Mouse (Mus musculus) neural tube, embryonic 15.5 days (tissue): ENCODE measurements around the gene Proser1. TPM values are rescaled to one million over a fixed set of nuclear protein-coding genes. Genes with fewer than 3 reads are reported as not detected.

Experiments
- ATAC-seq: fragments of 200-750 bp; cut with Nextera tagmentation; 2 replicates; pipeline ENCODE4 v1.8.0; 2017; ENCODE audit warnings: mild to moderate bottlenecking, moderate TSS enrichment, moderate library complexity; ENCODE audit not compliant: low FRiP score
- H3K27ac ChIP-seq: fragments of 300-500 bp; sonication (generic); replicated peaks from 2 replicates; pipeline ENCODE4 v1.5.1; 2015; ENCODE audit warnings: mild to moderate bottlenecking, inconsistent platforms
- H3K27me3 ChIP-seq: fragments of 300-500 bp; sonication (generic); replicated peaks from 2 replicates; pipeline ENCODE4 v1.6.1; 2015; ENCODE audit warnings: inconsistent platforms
- H3K36me3 ChIP-seq: fragments of 300-500 bp; sonication (generic); 2 replicates; pipeline ENCODE4 v1.6.1; 2015; ENCODE audit warnings: inconsistent platforms
- H3K4me1 ChIP-seq: fragments of 300-500 bp; sonication (generic); 2 replicates; pipeline ENCODE4 v1.6.1; 2015; ENCODE audit warnings: inconsistent platforms
- H3K4me2 ChIP-seq: fragments of 300-500 bp; sonication (generic); 2 replicates; pipeline ENCODE4 v1.6.1; 2015; ENCODE audit warnings: inconsistent platforms, mild to moderate bottlenecking, moderate library complexity
- H3K4me3 ChIP-seq: fragments of 300-500 bp; sonication (generic); replicated peaks from 2 replicates; pipeline ENCODE4 v1.5.1; 2015; ENCODE audit warnings: mild to moderate bottlenecking, inconsistent platforms
- H3K9ac ChIP-seq: fragments of 300-500 bp; sonication (generic); replicated peaks from 2 replicates; pipeline ENCODE4 v1.6.1; 2015; ENCODE audit warnings: mild to moderate bottlenecking, inconsistent platforms
- H3K9me3 ChIP-seq: fragments of 300-500 bp; sonication (generic); replicated peaks from 2 replicates; pipeline ENCODE4 v1.6.1; 2016; ENCODE audit warnings: inconsistent platforms
- WGBS: fragments of 180-500 bp; shearing (Covaris S2); methylation state at CpG from one replicate; pipeline ENCODE4 v1.1.7; 2015; ENCODE audit warnings: mixed read lengths; 5-methylcytosine and 5-hydroxymethylcytosine counted together
- polyA plus RNA-seq: library from polyadenylated mRNA; unstranded; fragments of >200 nt; fragmentation: Nextera tagmentation; extraction: Ambion mirVana; gene quantifications from 2 replicates; pipeline ENCODE4 v1.2.1, GENCODE M21; 2015

Gene Proser1
- polyA plus RNA-seq, 1 experiment from 2014 or later, result 16.6 TPM

DNA sequence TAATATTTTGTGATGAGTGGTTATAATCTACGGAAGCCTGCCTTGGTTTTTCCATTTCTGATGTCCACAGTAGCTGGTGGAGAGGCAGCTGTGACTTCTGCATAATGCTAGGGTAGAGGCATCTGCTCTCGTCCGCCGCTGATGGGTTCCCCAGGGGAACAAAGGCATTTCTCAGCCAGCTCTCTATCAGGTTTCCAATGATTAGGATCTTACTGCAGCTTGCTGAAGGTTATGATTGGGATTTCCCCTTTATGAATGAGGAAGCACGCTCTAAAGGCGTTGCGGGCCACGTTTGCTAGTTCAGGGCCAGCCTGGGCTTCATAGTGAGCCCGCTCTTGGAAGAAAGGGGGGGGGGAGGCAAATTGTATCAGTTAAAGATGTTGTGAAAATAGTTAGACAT lies 3.0 kb downstream of the Proser1 start:
- Histone ChIP-seq H3K4me2 (peak overlapping the region; percentile 88), H3K27me3 (no peaks in the 10 kb centered on the region), H3K27ac (no peak overlapping the region), H3K36me3 (peaks cover 21% of the 10 kb centered on the region), H3K9ac (no peak overlapping the region), H3K4me1 (peaks cover 53% of the 10 kb centered on the region), H3K9me3 (no peaks in the 10 kb centered on the region), H3K4me3 (no peak overlapping the region)
- WGBS, result 57% methylated on average over 9 of the region's 9 CpGs
- no peak for ATAC-seq

DNA sequence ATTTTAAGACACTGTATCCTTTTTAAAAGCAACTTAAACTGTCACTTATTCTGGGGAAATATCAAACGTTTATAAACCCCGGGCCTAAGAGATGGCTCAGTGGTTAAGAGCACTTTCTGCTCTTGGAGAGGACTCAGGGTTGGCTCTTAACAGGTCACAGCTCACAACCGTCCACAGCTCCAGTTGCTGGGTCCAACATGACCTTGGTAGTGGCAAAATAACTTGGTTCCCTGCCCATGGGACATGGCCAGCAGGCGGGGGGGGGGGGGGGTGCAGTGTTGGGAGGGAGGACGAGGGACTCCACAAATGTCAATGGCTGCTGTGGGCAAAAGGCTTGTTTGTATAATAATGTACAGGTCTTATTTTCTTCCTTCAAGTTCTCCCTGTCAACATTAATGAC lies 3.9 kb downstream of the Proser1 start:
- ATAC-seq, result no peak
- 81% methylated on average over 5 of the region's 5 CpGs for WGBS

DNA sequence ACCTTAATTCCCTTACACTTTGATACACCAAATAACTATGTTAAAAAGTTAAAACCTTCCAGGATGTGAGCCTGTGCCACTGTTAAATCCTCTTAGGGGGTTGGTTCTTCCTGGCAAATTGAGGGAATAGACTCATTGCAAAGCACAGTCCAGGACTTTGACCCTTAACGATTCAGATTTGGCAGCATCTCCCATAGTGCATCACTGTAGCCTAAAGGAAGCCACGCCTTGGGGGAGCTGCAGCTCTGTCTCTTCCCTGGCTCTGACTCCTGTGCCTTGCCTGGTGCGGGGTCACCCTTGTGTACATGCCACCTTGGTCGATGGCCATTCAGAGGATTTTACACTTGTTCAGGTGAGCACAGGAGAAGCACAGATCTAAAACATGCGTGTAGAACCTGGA lies 6.2 kb downstream of the Proser1 start:
- Histone ChIP-seq H3K27ac (no peak overlapping the region), H3K4me2 (no peak overlapping the region), H3K4me3 (no peak overlapping the region), H3K4me1 (peaks cover 39% of the 10 kb centered on the region), H3K9me3 (no peaks in the 10 kb centered on the region), H3K9ac (no peak overlapping the region), H3K36me3 (peaks cover 51% of the 10 kb centered on the region), H3K27me3 (no peaks in the 10 kb centered on the region)
- 94% methylated on average over 5 of the region's 5 CpGs for WGBS
- no peak for ATAC-seq

More for the DNA sequence above, 3.9 kb downstream of the Proser1 start:
- peaks cover 48% of the 10 kb centered on the region for H3K4me1 ChIP-seq
- H3K9ac ChIP-seq, result no peak overlapping the region
- H3K4me2 ChIP-seq, result no peak overlapping the region
- no peak overlapping the region for H3K4me3 ChIP-seq
- H3K27ac ChIP-seq, result no peak overlapping the region
- H3K9me3 ChIP-seq, result no peaks in the 10 kb centered on the region
- H3K36me3 ChIP-seq, result peaks cover 28% of the 10 kb centered on the region
- no peaks in the 10 kb centered on the region for H3K27me3 ChIP-seq

DNA sequence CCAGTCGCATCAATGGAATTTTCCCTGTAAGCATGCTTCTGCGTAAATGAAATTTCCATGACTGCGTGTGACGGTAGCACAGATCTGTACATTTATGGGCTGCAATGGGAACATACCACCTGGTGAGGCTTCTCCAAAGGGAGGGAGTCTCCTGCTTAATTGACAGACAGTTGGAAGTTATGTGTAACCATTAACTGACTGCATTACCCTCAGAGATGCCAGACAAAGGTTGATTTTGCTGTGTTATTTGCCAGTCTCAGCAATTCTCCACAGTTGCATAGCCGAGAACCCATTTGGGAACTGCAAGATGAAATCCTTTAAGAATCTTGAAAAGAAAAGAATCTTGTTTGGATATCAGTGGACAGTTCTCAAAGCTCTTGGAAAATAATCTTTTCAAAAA lies 8.6 kb downstream of the Proser1 start:
- 90% methylated on average over 5 of the region's 5 CpGs for WGBS
- H3K4me1 ChIP-seq, result peaks cover 16% of the 10 kb centered on the region
- peaks cover 69% of the 10 kb centered on the region for H3K36me3 ChIP-seq
- no peak overlapping the region for H3K4me3 ChIP-seq
- no peak for ATAC-seq
- no peak overlapping the region for H3K9ac ChIP-seq
- no peaks in the 10 kb centered on the region for H3K27me3 ChIP-seq
- no peak overlapping the region for H3K4me2 ChIP-seq
- no peak overlapping the region for H3K27ac ChIP-seq
- no peaks in the 10 kb centered on the region for H3K9me3 ChIP-seq

DNA sequence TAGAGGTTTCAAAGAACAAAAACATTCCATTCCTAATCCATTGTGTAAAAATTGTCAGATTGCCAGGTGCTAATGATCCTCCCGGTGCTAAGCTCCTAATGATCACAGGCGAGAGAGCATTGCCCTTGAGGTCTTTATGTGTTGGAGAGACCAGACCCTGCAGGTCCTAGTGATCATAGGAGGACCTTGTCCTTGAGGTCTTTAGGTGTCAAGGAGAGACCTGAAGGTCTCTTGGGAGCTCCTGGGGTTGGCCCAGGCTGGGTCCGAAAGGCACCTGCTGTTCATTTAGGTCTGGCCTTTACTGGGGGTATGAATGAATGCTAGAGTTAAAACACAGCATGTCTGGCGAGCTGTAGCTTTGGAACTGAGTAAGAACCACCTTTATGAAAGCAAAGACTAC lies 10.7 kb downstream of the Proser1 start:
- H3K4me1 ChIP-seq, result no peaks in the 10 kb centered on the region
- WGBS, result 75% methylated on average over 4 of the region's 4 CpGs
- peaks cover 86% of the 10 kb centered on the region for H3K36me3 ChIP-seq
- no peak overlapping the region for H3K9ac ChIP-seq
- H3K4me3 ChIP-seq, result no peak overlapping the region
- no peak for ATAC-seq
- no peaks in the 10 kb centered on the region for H3K9me3 ChIP-seq
- no peak overlapping the region for H3K4me2 ChIP-seq
- no peaks in the 10 kb centered on the region for H3K27me3 ChIP-seq
- H3K27ac ChIP-seq, result no peak overlapping the region

DNA sequence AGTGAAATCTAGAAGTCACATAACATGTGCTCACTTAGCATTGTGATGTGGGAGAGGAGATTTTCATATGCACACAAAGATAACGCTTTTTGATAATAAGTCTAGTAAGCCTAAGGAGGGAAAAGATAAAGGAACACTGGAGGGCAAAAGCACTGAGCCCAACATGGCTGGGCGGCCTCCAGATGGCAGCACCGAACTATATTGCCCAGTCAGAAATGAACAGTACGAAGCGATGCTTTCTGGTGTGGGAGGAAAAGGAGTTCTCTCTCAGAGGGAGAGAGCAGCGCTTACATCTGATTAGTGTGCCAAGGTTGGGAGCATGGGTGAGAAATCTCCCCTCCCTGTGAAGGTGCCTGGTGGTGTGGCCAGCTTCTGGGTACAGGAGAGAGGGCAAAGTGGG lies 12.4 kb downstream of the Proser1 start:
- H3K36me3 ChIP-seq, result peaks cover 86% of the 10 kb centered on the region
- ATAC-seq, result peak; percentile 38; the same call in 1 of the 2 replicates
- H3K9me3 ChIP-seq, result no peaks in the 10 kb centered on the region
- H3K4me2 ChIP-seq, result no peak overlapping the region
- H3K4me1 ChIP-seq, result no peaks in the 10 kb centered on the region
- no peak overlapping the region for H3K9ac ChIP-seq
- no peak overlapping the region for H3K27ac ChIP-seq
- no peaks in the 10 kb centered on the region for H3K27me3 ChIP-seq
- 58% methylated on average over 6 of the region's 6 CpGs for WGBS
- no peak overlapping the region for H3K4me3 ChIP-seq

DNA sequence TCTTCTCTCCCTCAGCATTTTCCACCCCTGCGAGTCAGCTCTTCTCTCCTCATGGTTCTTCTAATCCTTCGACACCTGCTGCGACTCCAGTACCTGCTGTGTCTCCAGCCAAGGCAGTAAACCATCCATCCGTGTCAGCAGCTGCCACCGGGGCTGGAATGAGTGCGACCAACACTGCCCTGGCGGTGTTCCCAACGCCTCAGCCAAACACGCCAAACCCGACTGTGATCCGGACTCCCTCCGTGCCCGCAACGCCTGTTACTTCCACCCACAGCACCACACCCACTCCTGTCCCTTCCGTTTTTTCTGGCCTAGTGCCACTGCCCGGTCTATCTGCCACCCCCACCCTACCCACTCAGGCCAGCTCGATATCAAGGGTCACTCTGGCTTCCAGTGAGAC lies 14.0 kb downstream of the Proser1 start:
- Histone ChIP-seq H3K9ac (no peak overlapping the region), H3K36me3 (peaks cover 84% of the 10 kb centered on the region), H3K4me3 (no peak overlapping the region), H3K27me3 (no peaks in the 10 kb centered on the region), H3K4me1 (no peaks in the 10 kb centered on the region), H3K27ac (no peak overlapping the region), H3K4me2 (no peak overlapping the region), H3K9me3 (no peaks in the 10 kb centered on the region)
- ATAC-seq, result no peak
- 78% methylated on average over 17 of the region's 17 CpGs for WGBS

DNA sequence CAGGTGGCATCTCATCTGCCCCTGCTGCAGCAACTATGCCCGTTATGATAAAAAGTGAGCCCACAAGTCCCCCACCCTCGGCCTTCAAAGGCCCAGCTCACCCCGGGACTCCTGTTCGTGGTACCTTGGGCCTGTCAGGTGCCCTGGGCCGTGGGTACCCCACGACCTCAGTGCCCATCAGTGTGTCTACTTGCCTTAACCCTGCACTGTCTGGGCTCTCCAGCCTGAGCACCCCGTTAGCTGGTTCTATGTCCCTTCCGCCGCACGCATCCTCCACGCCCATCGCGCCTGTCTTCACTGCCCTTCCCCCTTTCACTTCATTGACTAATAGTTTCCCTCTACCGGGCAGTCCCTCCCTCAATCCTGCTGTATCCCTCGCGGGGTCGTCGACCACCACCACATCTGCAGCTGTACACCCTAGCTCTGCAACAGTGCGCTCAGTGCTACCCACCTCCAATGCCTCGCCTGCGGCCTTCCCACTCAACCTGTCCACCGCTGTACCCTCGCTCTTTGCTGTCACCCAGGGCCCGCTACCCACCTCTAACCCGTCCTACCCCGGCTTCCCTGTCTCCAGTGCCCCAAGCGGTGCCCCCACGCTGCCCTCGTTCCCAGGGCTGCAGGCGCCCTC lies 15.1 kb downstream of the Proser1 start:
- H3K27me3 ChIP-seq, result no peaks in the 10 kb centered on the region
- H3K4me1 ChIP-seq, result no peaks in the 10 kb centered on the region
- H3K4me2 ChIP-seq, result no peak overlapping the region
- no peak overlapping the region for H3K9ac ChIP-seq
- no peak for ATAC-seq
- no peaks in the 10 kb centered on the region for H3K9me3 ChIP-seq
- no peak overlapping the region for H3K27ac ChIP-seq
- WGBS, result 95% methylated on average over 30 of the region's 30 CpGs
- no peak overlapping the region for H3K4me3 ChIP-seq
- peaks cover 73% of the 10 kb centered on the region for H3K36me3 ChIP-seq

DNA sequence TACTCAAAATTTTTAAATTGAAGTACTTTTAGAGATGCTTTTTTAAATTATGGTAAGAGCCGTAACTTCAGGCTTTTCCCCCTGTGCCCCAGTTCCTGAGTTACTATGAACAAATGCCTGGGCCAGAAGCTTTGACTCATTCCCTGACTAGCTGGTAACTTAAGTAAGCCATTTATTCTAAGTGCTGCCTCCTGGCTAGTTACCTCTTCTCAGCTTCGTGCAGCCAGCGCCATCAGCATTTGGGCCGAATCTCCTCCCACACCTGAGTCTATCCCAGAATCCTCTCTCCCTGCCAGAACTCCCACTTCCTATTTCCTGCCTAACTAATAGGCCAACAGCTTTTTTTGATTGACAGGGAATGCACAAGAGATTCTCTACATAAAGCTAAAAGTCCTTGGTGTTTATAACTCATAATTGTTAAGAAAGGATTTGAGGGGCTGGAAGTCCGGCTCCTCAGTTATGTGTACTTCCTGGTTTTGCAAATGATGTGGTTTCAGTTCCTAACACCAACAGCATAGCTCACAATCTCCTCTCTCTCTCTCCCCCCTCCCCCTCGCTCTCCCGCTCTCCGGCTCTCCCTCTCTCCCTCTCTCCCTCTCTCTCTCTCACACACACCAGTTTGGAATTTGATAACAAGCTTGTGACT lies 20.1 kb downstream of the Proser1 start:
- H3K9me3 ChIP-seq, result no peaks in the 10 kb centered on the region
- H3K4me2 ChIP-seq, result no peak overlapping the region
- no peaks in the 10 kb centered on the region for H3K27me3 ChIP-seq
- WGBS, result 90% methylated on average over 8 of the region's 8 CpGs
- no peak overlapping the region for H3K27ac ChIP-seq
- H3K4me1 ChIP-seq, result 0 out of 2 replicates have a peak, but pooled peaks cover 5% of the 10 kb centered on the region
- ATAC-seq, result no peak
- no peak overlapping the region for H3K4me3 ChIP-seq
- no peak overlapping the region for H3K9ac ChIP-seq
- H3K36me3 ChIP-seq, result peaks cover 29% of the 10 kb centered on the region

DNA sequence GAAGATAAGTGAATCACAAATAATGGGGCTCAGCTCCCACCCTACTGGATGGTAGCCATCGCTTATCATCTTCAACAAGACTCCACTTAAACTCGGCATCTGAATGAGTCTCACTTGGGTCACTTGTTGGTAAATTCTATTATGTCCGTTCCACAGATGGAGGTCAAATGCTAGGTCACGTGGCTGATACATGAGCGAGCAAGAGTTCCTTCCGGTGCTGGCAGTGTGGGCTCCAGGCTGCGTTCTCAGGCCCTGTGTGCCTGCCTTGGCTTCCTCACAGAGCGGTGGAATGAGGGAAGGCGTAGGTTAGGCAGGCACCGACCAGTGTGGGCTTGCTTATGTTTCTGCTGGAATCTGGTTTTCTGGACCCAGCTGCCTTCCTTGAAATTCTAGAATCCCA lies 23.1 kb downstream of the Proser1 start:
- Histone ChIP-seq H3K27ac (no peak overlapping the region), H3K4me1 (0 out of 2 replicates have a peak, but pooled peaks cover 5% of the 10 kb centered on the region), H3K9me3 (no peaks in the 10 kb centered on the region), H3K36me3 (peaks cover 8% of the 10 kb centered on the region), H3K4me2 (no peak overlapping the region), H3K9ac (no peak overlapping the region), H3K27me3 (no peaks in the 10 kb centered on the region), H3K4me3 (no peak overlapping the region)
- no peak for ATAC-seq
- WGBS, result 88% methylated on average over 10 of the region's 10 CpGs

DNA sequence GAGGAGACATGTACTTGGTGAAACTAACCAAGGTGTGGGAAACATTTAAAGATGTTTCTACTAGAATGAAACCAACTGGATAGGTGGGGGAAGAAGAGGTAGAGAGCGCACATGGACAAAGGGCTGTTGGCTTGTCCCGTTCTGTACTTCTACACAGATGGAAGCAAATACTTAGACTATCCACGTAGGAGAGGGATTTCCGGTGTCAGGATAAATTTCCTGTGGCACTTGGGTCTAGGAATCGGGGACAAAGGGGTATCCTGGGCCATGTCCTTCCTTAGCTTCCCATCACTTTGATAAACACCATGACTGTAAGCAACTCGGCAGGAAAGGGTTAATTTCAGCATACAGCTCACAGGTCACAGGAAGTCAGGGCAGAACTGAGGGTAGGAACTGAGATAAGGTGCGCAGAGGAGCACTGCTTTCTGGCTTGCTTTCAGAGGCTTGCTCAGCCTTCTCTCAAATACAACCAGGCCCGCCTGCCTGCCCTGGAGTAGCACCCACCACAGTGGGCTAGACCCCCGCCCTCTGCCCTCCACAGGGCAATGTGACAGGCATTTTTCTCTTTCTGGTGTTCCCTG lies 23.6 kb downstream of the Proser1 start:
- Histone ChIP-seq H3K27ac (no peak overlapping the region), H3K4me1 (0 out of 2 replicates have a peak, but pooled peaks cover 5% of the 10 kb centered on the region), H3K9me3 (no peaks in the 10 kb centered on the region), H3K4me3 (no peak overlapping the region), H3K27me3 (no peaks in the 10 kb centered on the region), H3K9ac (no peak overlapping the region), H3K4me2 (no peak overlapping the region), H3K36me3 (peaks cover 4% of the 10 kb centered on the region)
- 85% methylated on average over 9 of the region's 9 CpGs for WGBS
- ATAC-seq, result no peak

DNA sequence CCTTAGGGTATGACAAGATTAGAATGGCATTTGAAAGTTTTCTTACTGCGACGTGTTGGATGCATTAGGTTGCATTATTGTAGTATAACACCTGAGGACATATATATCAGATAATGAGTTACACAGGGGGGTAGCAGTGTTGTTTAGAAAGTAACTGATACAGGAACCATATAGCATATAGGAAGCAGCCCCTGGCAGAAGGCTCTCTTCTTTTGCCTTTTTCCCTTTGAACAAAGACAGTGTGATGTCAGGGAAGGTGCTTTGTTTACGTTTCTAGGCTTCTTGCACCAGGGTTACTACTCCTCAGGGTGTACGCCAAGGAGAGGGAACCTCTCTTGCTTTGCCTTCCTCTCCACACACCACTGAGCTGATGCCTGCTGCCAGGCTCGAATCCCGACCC lies 24.9 kb downstream of the Proser1 start, which contains the start of gene Stoml3:
Gene Stoml3 (plus strand): TSS at position 301 of the 400 bp plus-strand sequence.
- Histone ChIP-seq H3K27ac (no peak within 1 kb of the TSS), H3K9me3 (no peaks in the 10 kb centered on the region), H3K4me3 (no peak within 1 kb of the TSS), H3K4me1 (0 out of 2 replicates have a peak, but pooled peaks cover 5% of the 10 kb centered on the region), H3K36me3 (no peaks in the 10 kb centered on the region), H3K27me3 (no peaks in the 10 kb centered on the region), H3K9ac (no peak within 1 kb of the TSS), H3K4me2 (no peak within 1 kb of the TSS)
- WGBS, result 87% methylated on average over 6 of the region's 6 CpGs
- ATAC-seq, result no peak
